18 mouse cellular contexts compared by ENCODE assay signal in the genomic region with DNA sequence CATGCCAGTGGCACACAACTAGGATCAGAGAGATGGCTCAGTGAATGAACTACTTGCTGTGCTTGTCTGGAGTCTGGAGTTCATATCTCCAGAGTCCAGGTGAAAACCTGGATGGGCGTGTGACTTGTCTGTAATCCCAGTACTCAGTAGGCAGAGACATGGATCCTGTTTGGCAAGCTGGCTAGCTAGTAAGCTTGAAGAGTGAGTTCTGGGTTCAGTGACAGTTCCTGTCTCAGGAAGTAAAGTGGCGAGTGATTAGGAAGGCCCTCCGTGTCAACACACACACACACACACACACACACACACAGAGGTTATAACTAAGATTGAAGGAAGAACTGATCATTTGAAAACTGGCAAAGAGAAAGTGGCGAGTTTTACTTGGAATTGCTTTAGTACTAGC.
"Had no signal": no experiment of that assay in that cellular context is flagged by ENCODE, and none has a peak within 500 bp of the region (broad histone marks: within the 10 kb centered on the region; RNA-seq: fewer than 3 reads in every experiment).

No protein-coding gene starts in this region.

- H3K4me1 ChIP-seq: liver, embryonic 15.5 days; midbrain, embryonic 12.5 days; neural tube, embryonic 12.5 days had no signal

- H3K4me3 ChIP-seq: liver, embryonic 13.5 days; liver, embryonic 15.5 days; midbrain, embryonic 10.5 days; midbrain, embryonic 12.5 days; neural tube, embryonic 12.5 days had no signal

- DNase-seq: liver, embryonic 13.5 days; lung, adult 18-20 months; lung, embryonic 14.5 days; lung, postnatal 10 days; lung, postnatal 4 days; midbrain, embryonic 14.5 days; retina, postnatal 1 day; right cerebral cortex, adult 18-20 months; right cerebral cortex, postnatal 25 days; right cerebral cortex, postnatal 4 days; spleen, adult 18-20 months; thymus, adult 2 months; thymus, postnatal 25 days; thymus, postnatal 4 days had no signal

- H3K27ac ChIP-seq: liver, embryonic 13.5 days; liver, embryonic 15.5 days; midbrain, embryonic 10.5 days; midbrain, embryonic 12.5 days; neural tube, embryonic 12.5 days had no signal

- H3K9me3 ChIP-seq: liver, embryonic 13.5 days; liver, embryonic 15.5 days; midbrain, embryonic 10.5 days; midbrain, embryonic 12.5 days; neural tube, embryonic 12.5 days had no signal

- H3K9ac ChIP-seq: liver, embryonic 13.5 days; liver, embryonic 15.5 days; lung, embryonic 14.5 days; midbrain, embryonic 12.5 days; neural tube, embryonic 12.5 days had no signal

- H3K4me2 ChIP-seq: liver, embryonic 13.5 days; liver, embryonic 15.5 days; lung, embryonic 14.5 days; midbrain, embryonic 12.5 days; neural tube, embryonic 12.5 days had no signal

- H3K27me3 ChIP-seq: liver, embryonic 13.5 days; liver, embryonic 15.5 days; midbrain, embryonic 12.5 days; neural tube, embryonic 12.5 days had no signal

- H3K36me3 ChIP-seq: liver, embryonic 13.5 days; liver, embryonic 15.5 days; midbrain, embryonic 10.5 days; midbrain, embryonic 12.5 days; neural tube, embryonic 12.5 days had no signal
